Mouse (Mus musculus) stomach, postnatal 0 days (tissue): ENCODE data around the gene Asb16.

Experiments used
- CTCF ChIP-seq: IDR thresholded peaks from 2 replicates; pipeline ENCODE4 v1.5.1; 2016; ENCODE audit warnings: antibody characterized with exemption, low read depth, mild to moderate bottlenecking, moderate library complexity
- EP300 ChIP-seq: optimal IDR thresholded peaks from 2 replicates; pipeline ENCODE3; 2016; ENCODE audit warnings: antibody characterized with exemption

GRCm38 (mm10) chr11:102263211-102263610, 5.3 kb upstream of the Asb16 start:
- no peak for TF ChIP-seq CTCF
- no peak for TF ChIP-seq EP300
